Mouse (Mus musculus) midbrain, postnatal 0 days (tissue): ENCODE measurements at regions not wholly inside any gene's neighbourhood (a gene's known extent, or its start where the extent isn't known, plus 50 kb on each side); places are given as distances from the start of the nearest gene placed in this dataset.

ENCODE experiments used
- ATAC-seq: fragments of 200-750 bp; cut with Nextera tagmentation; 2 replicates; pipeline ENCODE4 v1.8.0; 2017; ENCODE audit warnings: moderate number of reproducible peaks, mild to moderate bottlenecking, moderate TSS enrichment, moderate library complexity; ENCODE audit not compliant: low FRiP score
- DNase-seq: peaks from one replicate; pipeline ENCODE4 v3.0.0-alpha.2; 2015; ENCODE audit warnings: low spot score
- H3K27ac ChIP-seq: fragments of 300-500 bp; sonication (generic); 2 replicates; pipeline ENCODE4 v1.5.1; 2014; ENCODE audit warnings: low read depth, mild to moderate bottlenecking, low read length, mixed read lengths
- H3K27me3 ChIP-seq: fragments of 300-500 bp; sonication (generic); 2 replicates; pipeline ENCODE4 v1.6.1; 2014; ENCODE audit warnings: low read length, control low read depth, mixed read lengths; ENCODE audit not compliant: insufficient read depth
- H3K36me3 ChIP-seq: fragments of 300-500 bp; sonication (generic); 2 replicates; pipeline ENCODE4 v1.6.1; 2014; ENCODE audit warnings: low read length, control low read depth, mixed read lengths; ENCODE audit not compliant: insufficient read depth
- H3K4me1 ChIP-seq: fragments of 300-500 bp; sonication (generic); 2 replicates; pipeline ENCODE4 v1.6.1; 2014; ENCODE audit warnings: mild to moderate bottlenecking, control low read depth, antibody characterized with exemption, low read length, mixed read lengths; ENCODE audit not compliant: insufficient read depth
- H3K4me2 ChIP-seq: fragments of 300-500 bp; sonication (generic); 2 replicates; pipeline ENCODE4 v1.6.1; 2014; ENCODE audit warnings: low read depth, mild to moderate bottlenecking, low read length, mixed read lengths; ENCODE audit not compliant: poor library complexity, severe bottlenecking
- H3K4me3 ChIP-seq: fragments of 300-500 bp; sonication (generic); 2 replicates; pipeline ENCODE4 v1.5.1; 2014; ENCODE audit warnings: low read depth, mild to moderate bottlenecking, low read length, moderate library complexity
- H3K9ac ChIP-seq: fragments of 300-500 bp; sonication (generic); replicated peaks from 2 replicates; pipeline ENCODE4 v1.6.1; 2014; ENCODE audit warnings: mild to moderate bottlenecking, low read length, moderate library complexity, mixed read lengths; ENCODE audit not compliant: poor library complexity, severe bottlenecking
- H3K9me3 ChIP-seq: fragments of 300-500 bp; sonication (generic); 2 replicates; pipeline ENCODE4 v1.6.1; 2016; ENCODE audit warnings: low read length, control low read depth
- CTCF ChIP-seq: IDR thresholded peaks from 2 replicates; pipeline ENCODE4 v1.5.1; 2016; ENCODE audit warnings: antibody characterized with exemption, mild to moderate bottlenecking
- WGBS: fragments of 180-500 bp; shearing (Covaris S2); extraction: QIAGEN DNeasy Blood & Tissue Kit; methylation state at CpG from one replicate; pipeline ENCODE4 v1.1.7; 2014; 5-methylcytosine and 5-hydroxymethylcytosine counted together

DNA sequence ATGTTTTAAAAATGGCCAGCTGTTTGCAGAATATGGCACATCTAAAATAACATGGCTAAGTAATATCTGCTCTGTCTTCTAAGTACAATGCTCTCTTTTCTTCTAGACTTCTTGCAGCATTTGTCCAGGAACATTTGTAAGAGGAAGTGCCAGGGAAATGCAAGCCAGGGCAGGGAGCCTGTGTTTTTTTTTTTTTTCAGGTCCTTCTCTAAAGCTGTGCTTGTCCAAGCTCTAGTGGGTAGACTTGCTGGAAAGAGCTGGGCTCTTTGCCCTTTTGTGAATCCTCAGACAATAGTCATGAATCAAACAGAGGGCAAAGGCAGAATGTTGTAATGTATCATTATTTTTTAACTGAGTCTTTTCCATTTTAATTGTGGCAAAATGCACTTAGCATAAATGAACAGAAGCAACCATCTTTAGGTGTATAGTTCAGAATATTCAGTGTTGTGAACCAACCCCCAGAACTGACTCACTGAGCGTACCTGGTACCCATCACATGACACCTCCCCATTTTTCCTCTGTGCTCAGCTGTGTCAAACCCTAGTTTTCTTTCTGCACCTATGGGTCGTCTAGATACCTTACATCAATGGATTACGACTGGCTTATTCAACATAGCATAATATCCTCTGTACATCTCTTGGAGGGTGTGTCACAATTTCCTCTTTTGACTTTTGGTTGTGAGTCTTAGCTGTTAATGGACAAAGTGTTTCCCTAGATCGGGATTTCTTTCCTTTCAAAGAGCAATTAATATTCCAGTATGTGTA lies 160.5 kb upstream of the 4933402D24Rik start:
- 88% methylated on average over 4 of the region's 4 CpGs for WGBS
- no peak overlapping the region for H3K27ac ChIP-seq
- no peak overlapping the region for H3K4me2 ChIP-seq
- no peak for TF ChIP-seq CTCF
- H3K9me3 ChIP-seq: no peaks in the 10 kb centered on the region
- no peak for ATAC-seq
- H3K9ac ChIP-seq: no peak overlapping the region
- no peaks in the 10 kb centered on the region for H3K27me3 ChIP-seq
- no peaks in the 10 kb centered on the region for H3K36me3 ChIP-seq
- no peak for DNase-seq
- H3K4me3 ChIP-seq: no peak overlapping the region
- no peaks in the 10 kb centered on the region for H3K4me1 ChIP-seq

DNA sequence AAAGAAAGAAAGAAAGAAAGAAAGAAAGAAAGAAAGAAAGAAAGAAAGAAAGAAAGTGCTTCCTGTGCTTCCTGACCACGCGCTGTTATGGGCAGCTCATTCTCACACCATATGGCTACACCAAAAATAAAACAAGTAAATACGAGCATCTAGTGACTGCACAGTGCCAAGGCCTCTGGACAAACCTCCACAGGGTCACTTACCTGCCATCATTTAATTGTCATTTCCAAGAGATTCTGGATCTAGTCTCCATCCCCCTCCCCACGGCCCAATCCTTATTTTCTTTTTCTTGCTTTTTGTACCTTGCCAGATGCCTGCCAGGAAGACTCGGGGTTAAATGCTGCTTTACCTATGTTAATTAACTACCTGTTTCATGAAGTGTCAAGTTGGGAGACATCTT lies 159.8 kb upstream of the 4933402D24Rik start:
- Histone ChIP-seq H3K9ac (no peak overlapping the region), H3K4me2 (no peak overlapping the region), H3K27me3 (no peaks in the 10 kb centered on the region), H3K4me3 (no peak overlapping the region), H3K27ac (no peak overlapping the region), H3K4me1 (no peaks in the 10 kb centered on the region), H3K9me3 (no peaks in the 10 kb centered on the region), H3K36me3 (no peaks in the 10 kb centered on the region)
- DNase-seq: no peak
- no peak for TF ChIP-seq CTCF
- 88% methylated on average over 5 of the region's 5 CpGs for WGBS
- no peak for ATAC-seq

DNA sequence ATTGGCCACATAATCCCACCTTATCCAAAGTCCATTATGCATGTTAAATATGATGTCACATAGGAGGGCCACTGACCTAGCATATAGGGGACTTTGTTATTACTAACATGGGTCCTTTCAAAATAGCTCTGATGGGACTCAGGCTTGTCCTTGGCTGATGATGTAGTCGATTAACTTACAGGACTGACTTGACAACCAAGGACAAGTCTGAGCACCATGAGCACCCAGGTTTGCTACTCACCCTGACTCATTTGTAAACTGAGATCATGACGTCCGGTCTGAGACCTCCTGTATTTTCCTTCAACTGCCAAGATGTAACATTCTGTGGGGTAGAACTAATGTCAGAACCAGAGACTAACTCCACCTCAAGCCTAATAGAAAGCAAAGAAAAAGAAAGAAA lies 159.3 kb upstream of the 4933402D24Rik start:
- Histone ChIP-seq H3K4me3 (no peak overlapping the region), H3K9ac (no peak overlapping the region), H3K4me2 (no peak overlapping the region), H3K27ac (no peak overlapping the region), H3K9me3 (no peaks in the 10 kb centered on the region), H3K36me3 (no peaks in the 10 kb centered on the region), H3K4me1 (no peaks in the 10 kb centered on the region), H3K27me3 (no peaks in the 10 kb centered on the region)
- ATAC-seq (no peak), DNase-seq (no peak)
- no peak for TF ChIP-seq CTCF
- WGBS: 90% methylated on average over 3 of the region's 3 CpGs

DNA sequence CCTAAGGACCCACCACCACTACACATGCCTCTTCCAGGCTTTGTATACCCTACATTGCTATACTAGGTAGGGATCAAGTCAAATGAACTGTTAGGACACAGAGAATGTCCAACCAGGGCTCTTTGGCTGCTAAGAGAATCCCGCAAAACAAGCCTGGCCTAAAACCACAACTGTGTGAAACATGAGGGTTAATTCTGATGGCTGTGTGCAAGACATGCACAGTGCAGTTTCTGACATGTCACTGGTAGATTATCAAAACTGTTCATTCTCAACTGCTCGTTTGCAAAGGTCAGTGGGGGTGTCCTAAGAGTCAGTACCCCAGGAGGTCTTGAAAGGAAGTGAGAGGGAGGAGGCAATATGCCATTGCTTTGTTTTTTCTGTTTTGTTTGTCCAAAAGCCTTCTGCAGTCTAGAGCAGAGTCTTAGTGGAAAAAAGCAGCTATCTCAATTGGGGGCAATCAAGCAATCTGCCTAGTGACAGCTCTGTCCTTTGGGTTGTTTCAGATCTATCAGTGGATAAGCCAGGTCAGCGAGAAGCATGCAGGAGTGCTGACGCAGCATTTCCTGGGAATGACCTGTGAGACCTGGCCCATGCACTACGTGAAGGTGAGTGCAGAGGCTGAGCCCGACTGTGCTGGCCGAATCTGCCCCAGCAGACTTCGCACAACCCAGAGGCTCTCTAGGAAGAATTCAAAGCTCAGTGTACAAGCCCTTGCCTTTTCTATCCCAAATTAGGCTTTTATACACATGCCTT lies 151.3 kb upstream of the 4933402D24Rik start:
- no peak overlapping the region for H3K27ac ChIP-seq
- no peak for TF ChIP-seq CTCF
- H3K9ac ChIP-seq: no peak overlapping the region
- H3K4me2 ChIP-seq: no peak overlapping the region
- DNase-seq (no peak), ATAC-seq (no peak)
- no peaks in the 10 kb centered on the region for H3K27me3 ChIP-seq
- no peak overlapping the region for H3K4me3 ChIP-seq
- no peaks in the 10 kb centered on the region for H3K4me1 ChIP-seq
- H3K9me3 ChIP-seq: no peaks in the 10 kb centered on the region
- 77% methylated on average over 8 of the region's 8 CpGs for WGBS
- H3K36me3 ChIP-seq: no peaks in the 10 kb centered on the region

DNA sequence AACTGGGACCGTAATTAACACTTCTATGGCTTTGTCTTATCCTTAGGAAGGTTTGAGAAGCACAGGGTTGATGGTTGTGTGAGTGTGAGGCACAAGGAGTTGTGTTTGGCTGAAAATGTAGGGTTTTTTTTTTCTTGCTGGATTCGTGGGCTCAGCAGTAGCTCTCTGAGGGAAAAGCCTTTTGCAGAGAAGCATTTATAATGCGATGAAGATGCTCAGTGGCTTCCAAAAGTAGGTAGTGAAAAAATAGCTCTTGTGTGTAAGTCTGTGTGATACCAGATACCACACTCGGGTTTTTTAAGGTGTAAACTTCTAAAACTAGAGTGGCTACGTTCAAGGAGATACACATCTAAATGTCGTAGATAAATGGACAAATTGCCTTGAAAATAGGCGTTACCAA lies 149.1 kb upstream of the 4933402D24Rik start:
- H3K4me3 ChIP-seq: no peak overlapping the region
- no peak for DNase-seq
- no peak overlapping the region for H3K9ac ChIP-seq
- no peak overlapping the region for H3K4me2 ChIP-seq
- no peaks in the 10 kb centered on the region for H3K27me3 ChIP-seq
- 78% methylated on average over 7 of the region's 7 CpGs for WGBS
- ATAC-seq: no peak
- H3K27ac ChIP-seq: no peak overlapping the region
- H3K4me1 ChIP-seq: no peaks in the 10 kb centered on the region
- no peak for TF ChIP-seq CTCF
- H3K36me3 ChIP-seq: no peaks in the 10 kb centered on the region
- H3K9me3 ChIP-seq: no peaks in the 10 kb centered on the region

DNA sequence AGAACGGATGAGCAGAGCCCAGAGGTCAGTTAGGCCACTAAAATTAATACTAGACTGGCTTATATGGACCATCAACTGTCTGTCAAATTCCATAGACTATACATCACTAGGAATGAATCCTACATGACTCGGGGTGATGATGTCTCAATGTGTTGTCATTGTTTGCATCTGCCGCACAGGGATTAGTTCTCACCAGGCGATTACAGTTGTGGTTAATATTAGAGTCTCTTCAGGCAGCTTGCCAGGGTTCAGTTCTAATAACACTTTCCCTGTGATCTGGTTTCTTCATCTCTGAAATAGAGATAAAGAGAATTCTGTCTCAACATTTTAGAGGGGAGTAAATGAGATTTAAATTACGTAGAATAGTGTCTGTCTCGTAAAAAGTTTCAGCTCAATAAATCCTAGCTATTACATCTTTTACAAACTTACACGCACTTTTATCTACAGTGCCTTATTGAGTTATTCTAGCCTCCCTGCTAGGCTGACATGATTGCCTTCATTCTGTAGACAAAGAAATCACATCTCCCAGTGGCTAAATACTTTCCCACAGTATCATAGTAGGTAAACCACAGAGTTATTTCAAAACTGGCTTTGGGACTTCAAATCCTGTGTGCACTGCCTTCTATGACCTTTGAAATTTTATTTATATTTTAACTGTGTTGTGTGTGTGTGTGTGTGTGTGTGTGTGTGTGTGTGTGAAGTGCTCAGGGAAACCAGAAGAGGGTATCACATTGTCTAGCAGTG lies 148.0 kb upstream of the 4933402D24Rik start:
- no peak overlapping the region for H3K27ac ChIP-seq

More for the DNA sequence above, 148.0 kb upstream of the 4933402D24Rik start:
- no peak for TF ChIP-seq CTCF
- DNase-seq: no peak
- WGBS: 69% methylated on average over 7 of the region's 7 CpGs
- Histone ChIP-seq H3K36me3 (no peaks in the 10 kb centered on the region), H3K9me3 (no peaks in the 10 kb centered on the region), H3K27me3 (no peaks in the 10 kb centered on the region), H3K4me3 (no peak overlapping the region), H3K4me2 (no peak overlapping the region), H3K9ac (no peak overlapping the region), H3K4me1 (no peaks in the 10 kb centered on the region)
- no peak for ATAC-seq
